Mouse (Mus musculus): ENCODE data around the gene Rcc1.

GRCm38 (mm10) chr4:132295696-132296390 lies 57.6 kb downstream of the Rcc1 start:
- TF ChIP-seq CTCF (IDR thresholded peaks at IDR 0.05; ENCODE audit: extremely low read depth, insufficient read depth, insufficient read length, insufficient replicate concordance) (no peak), POLR2A (IDR thresholded peaks at IDR 0.05; ENCODE audit: low read depth, low read length) (no peak)

All from spleen, adult 2 months (tissue).